Mouse (Mus musculus) bone marrow macrophage, adult 2 months (primary cell): Measurements from ENCODE around the gene Speg.

Source experiments
- CTCF ChIP-seq: IDR thresholded peaks from 2 replicates; pipeline ENCODE4 v1.5.1; 2012; ENCODE audit warnings: low read depth, mild to moderate bottlenecking, low read length, moderate library complexity
- POLR2A ChIP-seq: IDR thresholded peaks from 2 replicates; pipeline ENCODE4 v1.6.1; 2012; ENCODE audit warnings: mild to moderate bottlenecking, low read depth, low read length, borderline replicate concordance

DNA sequence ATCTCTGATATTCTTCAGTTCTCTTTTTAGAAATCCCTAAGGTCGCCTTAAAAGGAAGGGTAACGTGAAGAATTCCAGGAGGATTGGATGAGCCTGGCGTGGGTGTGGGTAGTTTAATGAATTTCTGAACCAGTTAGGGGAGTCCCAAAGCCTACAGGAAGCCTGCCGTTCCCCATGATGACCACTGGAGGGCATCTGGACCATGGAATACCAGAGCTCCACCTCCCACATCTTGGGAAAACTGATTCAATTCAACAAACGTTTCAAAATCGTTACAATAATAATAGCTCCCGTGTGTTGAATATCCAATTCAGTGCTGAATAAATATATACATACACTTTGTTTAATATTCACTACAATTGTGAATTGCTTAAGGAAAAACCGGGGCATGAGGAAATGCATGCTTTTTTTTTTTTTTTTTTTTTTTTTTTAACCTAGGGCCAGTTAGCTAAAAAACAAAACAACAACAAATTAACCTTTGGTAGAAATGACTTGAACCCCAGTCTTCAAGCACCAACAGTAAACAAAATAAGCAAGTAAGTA is 32.2 kb upstream of the Speg start:
- no peak for TF ChIP-seq POLR2A
- peak; percentile 79 for TF ChIP-seq CTCF
